Mouse (Mus musculus): ENCODE results near the gene Ctnnbip1. TPM values are rescaled to one million over a fixed set of nuclear protein-coding genes. Genes with fewer than 3 reads are reported as not detected.

Ctnnbip1 gene
- total RNA-seq, 2 experiments from 2014 or later = 6.2 to 9.7 TPM

DNA sequence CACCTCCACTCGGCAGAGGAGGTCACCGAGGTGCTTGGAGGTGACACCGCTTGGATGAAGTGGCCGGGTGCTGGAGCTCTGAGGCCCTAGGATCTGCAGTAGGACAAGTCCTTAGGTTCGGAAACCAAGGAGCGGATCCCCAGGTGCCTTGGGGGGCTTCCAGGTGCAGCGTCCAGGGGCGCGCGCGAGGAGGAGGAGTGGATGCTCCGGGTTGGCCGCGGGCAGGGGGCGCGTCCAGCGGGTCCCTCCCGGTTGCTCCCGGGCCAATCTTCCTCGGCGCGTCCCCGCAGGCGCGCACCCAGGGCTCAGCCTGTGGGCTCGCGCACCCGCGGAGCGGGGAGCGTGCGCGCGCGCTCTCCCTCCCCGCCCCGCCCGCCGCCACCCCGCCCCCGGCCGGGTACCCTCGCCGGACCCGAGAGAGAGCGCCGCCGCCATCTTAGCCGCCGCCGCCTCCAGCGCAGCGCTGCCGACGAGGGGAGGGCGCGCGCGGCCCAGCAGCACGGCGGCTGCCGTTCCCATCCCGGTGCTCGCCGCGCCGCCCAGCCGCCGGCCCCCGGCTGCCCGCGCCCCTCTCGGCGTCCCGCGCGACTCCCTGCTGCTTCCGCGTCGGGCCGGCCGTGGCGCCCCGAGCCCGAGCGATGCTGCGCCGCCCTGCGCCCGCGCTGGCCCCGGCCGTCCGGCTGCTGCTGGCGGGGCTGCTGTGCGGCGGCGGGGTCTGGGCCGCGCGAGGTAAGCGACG, 68.2 kb downstream of the Ctnnbip1 start, which contains the start of gene Clstn1:
Clstn1 (plus strand) TSS at position 425 of the 739 bp plus-strand sequence.
- ATAC-seq (ENCODE audit: poor library complexity, severe bottlenecking) = peak; percentile 18; the same call in 1 of the 2 replicates

- no peak for ATAC-seq (ENCODE audit: poor library complexity, severe bottlenecking)
Observed at GRCm38 (mm10) chr4:149586783-149587595, 69.0 kb downstream of the Ctnnbip1 start.

DNA sequence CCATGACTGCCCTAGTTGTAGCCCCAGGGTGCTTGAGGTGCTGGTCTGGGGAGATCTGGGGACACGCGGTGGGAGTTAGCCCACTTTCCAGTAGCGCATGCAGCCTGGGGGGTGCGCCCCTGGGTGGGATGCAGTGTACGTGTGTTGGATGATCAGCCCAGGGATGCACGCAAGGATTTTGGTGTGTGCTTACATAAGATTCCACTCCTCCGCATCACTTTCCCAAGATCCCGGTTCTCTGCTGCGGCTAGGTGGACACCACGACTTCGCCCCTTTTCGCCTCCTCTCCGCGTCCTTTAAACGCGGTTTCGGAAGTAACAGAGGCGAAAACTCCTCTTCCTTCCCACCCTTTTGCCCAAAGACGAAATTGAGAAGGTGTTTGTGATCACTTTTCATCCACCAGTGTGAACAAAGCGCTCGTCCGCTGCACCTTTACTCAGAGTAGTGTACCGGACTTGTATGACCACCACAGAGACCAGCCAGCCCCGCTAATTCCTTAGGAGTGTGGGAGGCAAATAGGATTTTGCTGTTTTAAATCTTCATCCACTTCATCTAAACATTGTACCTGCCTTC, 69.6 kb downstream of the Ctnnbip1 start:
- no peak for ATAC-seq (ENCODE audit: poor library complexity, severe bottlenecking)

DNA sequence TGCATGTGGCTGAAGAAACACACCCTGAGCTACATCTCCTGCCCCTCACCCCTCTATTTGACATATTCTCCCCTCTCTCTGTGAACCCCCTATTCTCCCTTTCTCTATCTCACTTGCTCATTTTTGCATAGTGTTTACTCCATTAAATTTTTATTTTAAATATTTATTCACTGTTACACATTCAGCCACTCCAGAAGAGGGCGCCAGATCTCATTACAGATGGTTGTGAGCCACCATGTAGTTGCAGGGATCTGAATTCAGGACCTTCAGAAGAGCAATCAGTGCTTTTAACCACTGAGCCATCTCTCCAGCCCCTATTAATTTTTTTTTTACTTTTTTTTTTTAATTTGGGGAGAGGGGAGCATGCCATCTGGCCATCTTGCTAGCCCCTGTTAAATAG, 72.2 kb downstream of the Ctnnbip1 start:
- ATAC-seq (ENCODE audit: poor library complexity, severe bottlenecking) = no peak

GRCm38 (mm10) chr4:149591486-149591885, 73.5 kb downstream of the Ctnnbip1 start:
- no peak for ATAC-seq (ENCODE audit: poor library complexity, severe bottlenecking)

DNA sequence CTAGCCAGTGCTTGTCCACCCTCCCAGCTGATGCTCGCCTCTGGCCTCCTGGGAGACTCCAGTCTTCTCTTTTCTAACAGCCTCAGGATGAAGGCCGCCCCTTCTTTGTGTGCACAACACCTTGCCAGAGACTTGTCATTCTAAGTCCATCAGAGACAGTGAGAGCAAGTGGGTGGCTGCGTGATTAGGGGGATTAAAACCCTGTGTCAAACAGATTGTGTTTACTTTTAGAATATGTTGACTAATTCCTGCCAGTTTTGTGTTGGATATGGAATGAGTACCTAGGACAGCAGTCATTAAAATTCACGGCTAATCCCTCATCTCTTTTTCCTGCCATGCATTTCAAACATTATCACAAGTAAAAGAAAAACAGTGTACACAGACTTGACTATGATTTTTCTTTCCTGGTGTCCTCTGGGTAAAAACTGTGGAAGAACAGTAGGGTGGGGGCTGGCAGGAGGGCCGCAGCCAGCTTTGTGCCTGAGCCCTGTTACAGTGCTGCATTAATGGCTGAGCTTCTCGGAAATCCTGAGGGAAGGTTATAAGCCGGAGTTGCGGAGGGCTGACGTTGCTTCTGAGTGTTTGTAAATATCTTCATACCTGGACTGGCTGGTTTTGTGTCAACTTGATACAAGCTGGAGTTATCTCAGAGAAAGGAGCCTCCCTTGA, 77.0 kb downstream of the Ctnnbip1 start:
- no peak for ATAC-seq (ENCODE audit: poor library complexity, severe bottlenecking)

DNA sequence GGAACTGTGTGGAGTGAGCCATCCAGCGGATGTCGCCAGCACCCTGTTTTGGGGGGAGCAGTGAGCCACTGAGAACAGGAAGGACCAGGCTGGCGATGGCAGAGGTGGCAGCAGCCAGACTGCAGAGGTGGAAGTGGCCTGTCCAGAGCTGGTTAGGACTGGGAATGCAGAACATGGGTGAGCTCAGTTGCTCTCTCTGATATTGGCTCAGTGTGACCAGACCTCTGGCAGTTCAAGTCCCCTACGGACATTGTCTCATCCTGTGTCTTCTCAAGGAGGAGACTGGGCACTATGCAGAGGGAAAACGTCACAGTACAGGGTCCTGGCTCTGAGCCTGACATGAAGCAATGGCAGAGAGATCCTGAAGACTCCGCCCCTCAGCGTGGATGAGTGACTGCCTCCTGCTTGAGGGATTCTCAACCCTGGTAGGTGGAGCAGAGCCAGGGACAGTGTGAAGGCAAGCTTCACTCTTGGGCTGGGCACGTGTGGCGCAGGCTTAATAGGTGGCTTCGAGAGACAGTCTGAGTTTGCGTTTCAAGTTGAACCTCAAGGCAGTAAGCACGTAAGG, 79.7 kb downstream of the Ctnnbip1 start:
- no peak for ATAC-seq (ENCODE audit: poor library complexity, severe bottlenecking)

GRCm38 (mm10) chr4:149599549-149599948, 81.5 kb downstream of the Ctnnbip1 start:
- no peak for ATAC-seq (ENCODE audit: poor library complexity, severe bottlenecking)

- ATAC-seq (ENCODE audit: poor library complexity, severe bottlenecking) = no peak
Observed at GRCm38 (mm10) chr4:149600130-149600529, 82.1 kb downstream of the Ctnnbip1 start.

- no peak for ATAC-seq (ENCODE audit: poor library complexity, severe bottlenecking)
Observed at GRCm38 (mm10) chr4:149601484-149601883, 83.4 kb downstream of the Ctnnbip1 start.

DNA sequence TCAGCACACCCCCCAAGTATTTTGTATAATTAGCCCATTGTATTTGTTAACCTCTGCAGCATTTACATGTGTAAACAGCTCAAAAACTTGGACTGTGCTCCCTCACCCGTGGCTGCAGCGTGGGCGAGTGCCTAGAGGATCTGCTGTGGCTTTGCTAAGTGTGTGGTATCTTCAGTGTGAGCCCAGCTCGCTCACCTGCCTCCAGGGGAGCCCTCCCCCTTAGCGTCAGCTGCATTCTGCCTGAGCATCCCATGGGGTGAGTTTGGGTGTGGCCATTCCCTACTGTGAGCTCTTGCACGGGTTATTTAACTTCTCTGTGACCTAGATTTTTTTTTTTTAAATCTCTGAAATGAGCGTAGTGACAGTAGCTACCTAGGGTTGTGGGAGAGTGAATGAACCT, 84.2 kb downstream of the Ctnnbip1 start:
- ATAC-seq (ENCODE audit: poor library complexity, severe bottlenecking) = no peak

DNA sequence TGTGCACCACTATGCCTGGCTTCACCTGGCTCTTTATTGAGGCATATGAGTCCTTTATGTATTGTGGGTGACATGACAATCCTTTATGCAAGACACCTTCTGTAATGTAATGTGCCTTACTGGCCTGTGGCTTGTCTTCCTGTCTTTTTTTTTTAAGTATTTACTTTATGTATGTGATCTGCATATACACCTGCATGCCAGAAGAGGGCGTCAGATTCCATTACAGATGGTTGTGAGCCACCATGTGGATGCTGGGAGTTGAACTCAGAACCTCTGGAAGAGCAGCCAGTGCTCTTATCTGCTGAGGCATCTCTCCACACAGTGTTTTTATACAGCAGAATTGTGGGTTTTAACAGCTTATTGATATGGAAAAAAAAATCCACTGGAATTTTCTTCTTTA, 85.8 kb downstream of the Ctnnbip1 start:
- ATAC-seq (ENCODE audit: poor library complexity, severe bottlenecking) = no peak

GRCm38 (mm10) chr4:149604518-149604917, 86.5 kb downstream of the Ctnnbip1 start:
- no peak for ATAC-seq (ENCODE audit: poor library complexity, severe bottlenecking)

GRCm38 (mm10) chr4:149606056-149606455, 88.0 kb downstream of the Ctnnbip1 start:
- no peak for ATAC-seq (ENCODE audit: poor library complexity, severe bottlenecking)

- no peak for ATAC-seq (ENCODE audit: poor library complexity, severe bottlenecking)
Observed at GRCm38 (mm10) chr4:149606766-149607358, 88.8 kb downstream of the Ctnnbip1 start.

DNA sequence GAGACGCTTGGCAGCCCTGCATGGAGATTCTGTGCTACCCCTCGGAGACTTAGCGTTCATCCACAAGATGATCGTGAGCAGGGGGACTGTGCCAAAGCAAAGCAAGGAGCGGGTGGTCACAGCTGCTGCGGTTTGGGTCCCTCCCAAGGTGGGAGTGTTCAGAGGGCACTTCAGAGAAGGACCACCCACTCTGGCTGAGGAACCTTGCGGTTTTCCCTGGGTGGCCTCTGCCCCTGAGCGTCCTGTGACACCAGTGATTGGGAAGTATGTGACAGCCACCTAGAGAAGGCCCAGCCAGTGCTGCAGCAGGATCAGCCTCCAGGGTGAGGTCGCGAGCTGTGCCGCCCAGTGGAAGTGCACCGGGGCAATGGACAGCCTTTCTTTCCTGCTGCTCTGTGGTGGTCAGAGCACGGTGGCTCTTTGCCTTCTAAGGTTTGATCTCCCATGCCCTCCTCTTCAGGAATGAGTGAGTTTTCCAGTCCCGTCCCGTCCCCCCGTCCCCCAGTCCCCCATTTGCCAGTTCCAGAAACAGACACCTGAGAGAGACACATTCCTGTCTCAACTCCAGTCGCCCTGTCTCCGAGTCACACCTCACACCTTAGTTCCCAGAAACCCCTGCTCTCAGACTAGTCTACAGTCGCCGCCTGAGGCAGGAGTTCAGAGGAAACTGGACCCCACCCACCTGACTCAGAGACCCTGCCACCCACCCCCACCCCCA, 89.7 kb downstream of the Ctnnbip1 start:
- ATAC-seq (ENCODE audit: poor library complexity, severe bottlenecking) = no peak

DNA sequence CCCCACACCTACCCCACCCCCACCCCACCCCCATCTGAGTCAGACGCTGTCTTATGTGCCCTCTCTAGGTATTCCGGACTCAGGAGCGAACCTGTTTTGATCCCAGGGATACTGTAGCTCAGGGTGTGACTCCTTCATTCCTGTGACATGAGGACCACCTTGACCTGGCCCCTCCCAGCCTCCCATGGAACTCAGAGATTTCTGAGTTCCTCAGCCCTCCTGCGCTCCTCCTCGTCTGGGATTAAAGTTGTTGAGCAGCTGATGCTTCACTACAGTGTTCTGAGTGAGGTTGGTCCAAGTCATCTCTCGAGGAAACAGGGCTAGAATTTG, 90.2 kb downstream of the Ctnnbip1 start:
- ATAC-seq (ENCODE audit: poor library complexity, severe bottlenecking) = no peak

- ATAC-seq (ENCODE audit: poor library complexity, severe bottlenecking) = no peak
Observed at GRCm38 (mm10) chr4:149609256-149610025, 91.4 kb downstream of the Ctnnbip1 start.

DNA sequence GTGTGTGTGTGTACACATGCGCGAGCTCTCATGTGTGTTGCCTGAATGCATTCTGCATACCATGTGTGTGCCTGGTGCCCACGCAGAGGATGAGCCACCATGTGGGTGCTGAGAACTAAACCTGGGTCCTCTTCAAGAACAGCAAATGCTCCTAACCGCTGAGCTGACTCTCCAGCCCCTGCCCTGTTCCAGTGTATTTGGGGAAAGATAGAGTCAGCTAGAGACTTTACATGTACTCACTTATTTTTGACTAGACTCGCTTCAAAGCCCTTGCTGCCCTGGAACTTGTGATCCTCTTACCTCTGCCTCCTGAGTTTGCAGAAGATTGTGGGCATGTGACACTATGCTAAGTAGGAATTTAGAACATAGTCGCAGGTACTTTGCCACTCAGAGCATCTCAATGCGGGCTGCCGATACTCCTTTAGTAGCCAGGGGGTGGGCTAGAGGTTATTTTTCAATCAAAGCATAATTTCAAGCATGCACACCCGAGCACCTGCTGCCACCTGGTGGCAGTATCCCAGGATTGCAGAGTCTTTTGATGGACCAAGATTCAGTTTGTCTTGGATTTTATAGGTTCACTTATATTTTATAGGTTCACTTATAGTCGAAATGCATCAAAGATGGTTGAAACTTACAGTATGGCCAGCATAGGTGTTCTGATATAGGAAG, 93.5 kb downstream of the Ctnnbip1 start:
- ATAC-seq (ENCODE audit: poor library complexity, severe bottlenecking) = no peak

Data from megakaryocyte, adult 5-6 weeks (primary cell).